Mouse (Mus musculus) inflammation-experienced regulatory T-cells (primary cell): ENCODE results near the gene B4galnt3. TPM values are rescaled to one million over a fixed set of nuclear protein-coding genes. Genes with fewer than 3 reads are reported as not detected.

Experiments
- polyA plus RNA-seq, 2 experiments: library from polyadenylated mRNA; unstranded; fragments of 100-300 nt; shearing (Covaris generic); gene quantifications; one replicate each; pipeline ENCODE4 v1.2.1; 2017

The B4galnt3 gene
- under 1 TPM; 0.30 to 0.69 TPM for polyA plus RNA-seq

GRCm38 (mm10) chr6:120294056-120294784 lies at the start of gene B4galnt3, which contains the start of gene D330020A13Rik:
TSS of gene B4galnt3 (minus strand) at chr6:120294559.
TSS of gene D330020A13Rik (plus strand) at chr6:120294364.

Other genes starting within 250 kb of the B4galnt3 start
- 1 to 10 TPM in 1 of 2 experiments, not detected in 1; 2.1 TPM for gene Ninj2, start 201.2 kb downstream of the B4galnt3 start, polyA plus RNA-seq
- gene D330020A13Rik, start 195 bp downstream of the B4galnt3 start, polyA plus RNA-seq: not detected
- gene Kdm5a, start 69.6 kb upstream of the B4galnt3 start, polyA plus RNA-seq: 10 to 100 TPM; 90.4 to 90.5 TPM
- gene Ccdc77, start 69.8 kb upstream of the B4galnt3 start, polyA plus RNA-seq: 10 to 100 TPM in 1 of 2 experiments, 1 to 10 TPM in 1; 8.4 to 11.4 TPM
- gene Il17ra, start 168.7 kb upstream of the B4galnt3 start, polyA plus RNA-seq: 100 to 1,000 TPM; 125 to 177 TPM
- gene Tmem121b, start 199.2 kb upstream of the B4galnt3 start, polyA plus RNA-seq: 1 to 10 TPM; 1.8 to 5.3 TPM
- gene Hdhd5, start 236.8 kb upstream of the B4galnt3 start, polyA plus RNA-seq: 100 to 1,000 TPM; 110 to 129 TPM